Mouse (Mus musculus): ENCODE measurements around the gene Wfikkn2.

Wfikkn2 gene

DNA sequence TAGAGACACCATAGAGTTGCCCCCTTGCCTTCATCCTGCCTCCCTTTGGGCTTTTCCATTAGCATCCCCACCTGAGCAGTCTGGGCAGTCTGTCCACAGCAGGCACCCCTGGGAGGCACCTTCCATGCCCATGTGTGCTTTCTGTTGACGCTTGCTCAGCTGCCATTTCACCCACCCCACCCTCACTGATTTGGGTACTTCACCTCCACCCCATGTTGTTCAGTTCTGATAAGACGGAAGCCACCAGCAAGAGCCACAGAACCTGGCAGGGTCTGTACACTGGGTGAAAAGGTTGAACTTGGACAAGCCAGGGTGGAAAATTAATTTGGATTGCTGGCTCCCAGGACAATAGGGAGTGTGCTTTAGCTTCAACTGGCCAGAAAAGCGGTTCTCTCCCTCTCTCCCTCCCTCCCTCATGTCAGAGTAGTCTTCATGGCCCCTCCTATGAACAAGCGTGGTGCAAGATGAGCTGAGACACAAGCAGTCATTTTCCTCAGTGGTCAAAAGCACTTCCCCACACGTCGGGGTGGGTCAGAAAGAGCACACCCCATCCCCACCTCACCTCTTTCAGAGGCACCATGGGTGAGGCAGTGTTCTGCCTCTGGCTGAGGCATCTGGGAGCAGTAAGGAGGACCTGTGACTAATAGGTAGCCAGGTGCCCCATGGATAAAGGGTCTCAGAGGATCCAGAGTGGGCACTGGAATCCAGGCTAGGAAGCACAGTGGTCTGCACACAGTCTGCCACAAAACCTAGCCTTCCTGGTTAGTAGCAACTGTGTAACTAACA lies 16.0 kb upstream of the Wfikkn2 start:
- no peak for DNase-seq (ENCODE audit: low spot score)

DNA sequence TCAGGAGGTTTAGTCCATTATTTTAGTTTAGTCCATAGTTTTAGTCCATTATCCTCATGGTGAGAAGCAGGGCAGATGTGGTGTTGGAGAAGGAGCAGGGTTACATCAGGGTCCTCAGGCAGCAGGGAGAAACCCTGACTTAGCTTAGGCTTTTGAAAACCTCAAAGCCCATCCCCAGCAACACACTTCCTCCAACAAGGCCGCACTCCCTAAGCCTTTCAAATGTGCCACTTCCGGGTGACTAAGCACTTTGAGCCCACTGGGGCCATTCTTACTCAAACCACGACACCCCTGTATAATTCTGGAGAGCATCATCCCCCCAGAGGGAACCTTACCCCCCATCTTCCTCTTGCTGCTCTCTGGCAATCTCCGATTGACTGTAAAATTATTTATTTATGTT lies 14.0 kb upstream of the Wfikkn2 start:
- DNase-seq (ENCODE audit: low spot score): no peak

DNA sequence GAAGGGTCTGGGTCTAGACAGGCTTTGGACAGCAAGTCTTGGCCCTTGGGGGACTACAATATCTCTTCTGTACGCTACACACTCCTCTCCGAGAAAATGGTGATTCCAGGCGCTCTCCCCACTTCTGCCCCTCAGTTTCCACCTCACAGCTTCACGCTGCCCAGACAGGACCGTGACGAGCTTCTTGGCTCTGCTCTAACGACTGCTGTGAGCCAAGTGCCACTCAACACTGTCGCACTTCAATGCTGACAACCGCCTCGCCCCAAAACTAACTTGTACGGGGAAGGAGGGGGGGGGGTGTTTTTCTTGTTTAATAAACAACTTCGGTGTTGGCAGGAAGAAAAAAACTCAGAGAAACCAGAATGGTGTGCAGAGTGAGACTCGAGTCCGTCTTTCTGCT lies 12.2 kb upstream of the Wfikkn2 start:
- DNase-seq (ENCODE audit: low spot score): no peak

DNA sequence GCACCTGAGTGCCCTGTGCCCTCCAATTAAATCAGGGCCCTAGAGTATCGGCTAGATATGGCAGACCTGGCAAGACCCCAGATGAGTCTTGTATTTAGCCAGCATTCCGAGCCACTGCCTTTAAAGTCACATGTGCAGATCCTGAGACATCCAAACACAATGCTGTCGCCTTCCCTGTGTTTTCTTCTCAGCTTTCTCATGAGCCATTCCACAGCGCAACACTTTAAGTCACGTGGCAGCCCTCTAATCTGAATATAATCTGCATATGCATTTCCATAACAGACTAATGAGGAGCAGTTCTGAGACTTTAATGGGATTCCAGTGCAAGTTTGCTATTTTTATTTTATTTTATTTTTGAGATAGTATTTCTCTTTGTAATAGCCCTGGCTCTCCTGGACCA lies 9.9 kb upstream of the Wfikkn2 start:
- DNase-seq (ENCODE audit: low spot score): no peak

DNA sequence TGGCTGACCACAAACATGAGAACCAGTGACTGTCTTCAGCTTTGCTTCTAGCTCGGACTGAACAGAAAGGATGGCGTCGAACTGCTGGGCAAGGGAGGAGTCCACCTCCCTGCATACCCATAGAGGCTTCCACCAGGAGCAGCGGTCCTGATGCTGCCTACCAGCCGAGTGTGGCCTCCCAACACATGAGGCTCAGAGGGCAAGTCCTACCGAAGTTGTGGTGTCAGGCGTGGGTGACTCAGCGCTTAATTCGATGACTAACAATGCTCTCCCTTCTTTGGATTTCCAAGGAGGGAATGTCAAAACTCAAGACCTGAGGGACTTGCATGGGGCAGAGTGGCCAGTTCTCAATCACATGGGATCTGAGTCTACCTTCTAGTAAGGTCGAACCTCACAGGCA lies 7.9 kb upstream of the Wfikkn2 start:
- DNase-seq (ENCODE audit: low spot score): no peak

DNA sequence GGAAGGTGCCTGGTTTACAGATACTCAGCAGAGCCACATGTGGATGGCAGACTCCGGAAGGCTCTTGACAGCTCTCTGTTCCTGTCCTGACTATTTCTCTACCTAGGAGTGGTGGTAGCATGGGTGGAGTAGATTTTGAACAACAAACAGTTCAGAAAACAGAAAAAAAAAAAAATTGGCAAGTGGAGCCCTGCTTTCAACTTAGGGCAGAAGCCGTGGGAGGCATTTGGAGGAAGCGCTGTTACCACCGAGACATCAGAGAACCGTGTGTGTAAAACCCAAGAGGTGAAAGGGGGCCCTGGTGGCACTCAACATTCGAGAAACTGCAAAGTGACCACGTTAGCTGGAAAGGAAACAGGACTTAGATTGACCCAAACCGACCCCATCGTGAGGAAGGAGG lies 7.4 kb upstream of the Wfikkn2 start:
- DNase-seq (ENCODE audit: low spot score): no peak

DNA sequence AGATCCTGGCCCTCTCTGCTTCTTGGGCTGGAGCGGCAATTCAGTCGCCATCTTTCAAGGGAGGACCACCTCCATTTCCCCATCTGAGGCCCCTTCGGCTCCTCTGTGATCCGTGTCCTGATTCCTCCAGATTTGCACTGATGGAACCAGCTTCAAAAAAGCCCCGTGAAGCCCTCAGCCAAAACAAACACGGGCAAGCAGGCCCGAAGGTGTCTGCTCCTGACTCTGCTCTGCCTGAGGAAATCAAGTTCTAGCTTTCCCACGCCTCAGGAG lies 920 bp upstream of the Wfikkn2 start:
- no peak for DNase-seq (ENCODE audit: low spot score)

DNA sequence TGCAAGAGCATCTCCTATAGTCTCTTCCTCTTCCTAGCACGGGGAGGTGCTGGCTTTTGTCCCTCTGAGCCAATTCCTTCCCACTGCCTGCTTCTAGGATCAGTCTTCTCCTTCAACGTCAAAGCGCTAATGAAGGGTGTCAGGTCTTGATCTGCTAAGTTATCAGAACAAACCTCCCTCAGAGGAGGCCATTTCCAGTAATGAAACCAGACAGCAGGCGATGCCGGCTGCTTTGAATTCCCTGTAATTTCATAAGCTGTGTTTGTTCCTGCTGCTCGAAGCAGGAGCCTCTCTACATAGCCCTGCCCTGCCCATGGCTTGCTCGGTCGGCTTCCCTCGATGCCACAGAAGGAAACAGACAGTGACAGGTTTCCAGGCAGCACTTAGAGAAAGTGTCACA lies 1.4 kb downstream of the Wfikkn2 start:
- DNase-seq (ENCODE audit: low spot score): no peak

DNA sequence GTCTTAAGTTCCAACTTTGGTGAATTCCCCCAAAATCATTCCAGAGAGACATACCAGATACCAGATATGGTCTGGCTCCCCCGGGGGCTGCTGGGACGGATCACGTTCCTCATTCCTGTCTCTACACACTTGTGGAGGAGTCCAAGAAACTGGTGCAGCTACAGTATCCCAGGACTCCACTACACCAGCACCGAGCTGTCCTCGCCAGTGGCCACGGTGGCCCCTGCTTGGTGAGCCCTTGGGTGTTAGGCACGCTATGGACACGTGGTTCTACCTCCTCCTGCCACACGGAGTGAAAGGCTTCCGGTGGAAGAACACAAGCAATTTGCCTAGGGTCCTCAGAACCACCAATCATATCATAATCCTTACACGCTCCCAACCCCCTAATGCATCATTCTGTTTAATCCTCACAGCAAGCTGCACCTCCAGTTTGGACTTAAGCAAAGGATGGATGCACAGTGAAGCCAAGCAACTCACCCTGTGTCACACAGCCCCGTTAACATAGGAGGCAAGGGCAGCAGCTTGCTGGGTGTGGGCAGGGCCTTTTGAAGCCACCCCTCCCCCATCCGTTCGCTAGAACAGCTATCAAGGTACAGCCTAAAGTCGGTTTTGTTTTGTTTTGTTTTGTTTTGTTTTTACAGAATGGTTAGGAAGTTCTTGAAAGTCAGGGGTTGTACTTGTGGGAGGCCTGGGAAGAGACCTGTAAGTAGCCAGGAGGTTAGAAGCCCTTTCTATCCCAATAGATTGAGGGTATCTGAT lies 2.2 kb downstream of the Wfikkn2 start:
- no peak for DNase-seq (ENCODE audit: low spot score)

DNA sequence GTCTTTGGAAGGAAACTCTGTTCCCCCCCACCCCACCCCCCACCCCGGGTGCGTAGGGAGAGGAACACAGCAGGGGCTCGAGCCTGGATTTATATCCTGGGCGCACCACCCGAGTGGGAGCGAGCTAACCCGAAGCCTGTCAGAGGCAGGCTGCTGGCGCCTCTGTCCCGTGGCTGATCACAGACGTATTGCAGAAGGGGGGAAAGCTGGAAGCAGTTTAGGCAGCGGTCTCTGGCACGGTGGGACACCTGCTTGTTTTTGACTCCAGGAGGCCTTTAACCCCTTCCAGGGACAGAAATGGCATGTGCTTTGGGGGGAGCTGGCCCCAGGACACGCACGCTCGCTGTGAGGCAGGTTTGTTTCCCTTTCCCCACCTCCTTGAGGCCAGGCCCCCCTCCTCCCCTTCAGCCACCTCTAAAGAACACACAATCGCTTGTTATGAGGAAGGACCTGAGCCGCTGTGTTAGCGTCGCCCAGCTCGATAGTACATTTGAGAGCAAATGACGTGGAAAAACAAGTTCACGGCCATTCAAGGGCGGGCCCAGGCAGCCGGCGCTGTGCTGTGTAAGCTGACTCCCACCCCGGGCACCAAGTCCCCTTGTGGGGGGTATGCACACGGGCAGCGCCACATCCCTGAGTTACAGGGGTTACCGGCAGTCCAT lies 2.9 kb downstream of the Wfikkn2 start:
- no peak for DNase-seq (ENCODE audit: low spot score)

DNA sequence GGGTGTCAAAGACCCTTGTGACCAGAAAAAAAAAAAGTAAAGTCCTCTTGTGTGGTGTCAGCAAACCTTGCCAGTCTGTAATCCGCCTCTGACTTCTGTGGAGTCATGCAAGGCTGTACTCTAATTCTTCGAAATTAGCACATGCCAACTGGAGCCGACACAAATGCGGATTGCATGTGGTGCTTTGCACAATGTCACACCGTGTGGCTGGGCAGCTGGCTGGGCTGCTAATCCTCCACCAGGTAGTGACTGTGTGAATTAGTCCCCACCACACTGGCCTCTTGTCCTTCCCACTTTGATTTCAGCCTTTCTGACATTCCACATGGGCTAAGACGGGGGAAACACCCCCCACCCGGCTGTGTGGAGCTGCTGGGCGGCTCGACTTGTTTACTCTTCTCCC lies 6.1 kb downstream of the Wfikkn2 start:
- DNase-seq (ENCODE audit: low spot score): no peak

DNA sequence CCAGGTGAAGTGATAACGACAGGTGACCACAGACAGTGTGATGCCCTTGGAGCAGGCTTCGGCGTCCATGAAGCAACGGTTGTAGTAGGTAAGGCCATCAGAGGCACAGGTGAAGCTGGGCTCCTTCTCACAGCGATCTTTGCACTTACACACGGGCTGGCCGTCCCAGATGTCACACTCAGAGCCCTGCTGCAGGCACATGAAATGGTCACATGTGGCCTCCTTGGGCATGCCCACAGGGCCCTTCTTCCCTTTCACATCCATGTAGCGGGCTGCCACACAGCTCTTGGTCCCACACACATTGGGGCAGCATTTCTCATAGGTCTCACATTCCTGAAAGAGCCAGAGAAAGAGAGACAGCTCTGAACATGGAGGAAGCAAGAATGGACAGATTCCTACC lies 7.0 kb downstream of the Wfikkn2 start:
- DNase-seq (ENCODE audit: low spot score): no peak

DNA sequence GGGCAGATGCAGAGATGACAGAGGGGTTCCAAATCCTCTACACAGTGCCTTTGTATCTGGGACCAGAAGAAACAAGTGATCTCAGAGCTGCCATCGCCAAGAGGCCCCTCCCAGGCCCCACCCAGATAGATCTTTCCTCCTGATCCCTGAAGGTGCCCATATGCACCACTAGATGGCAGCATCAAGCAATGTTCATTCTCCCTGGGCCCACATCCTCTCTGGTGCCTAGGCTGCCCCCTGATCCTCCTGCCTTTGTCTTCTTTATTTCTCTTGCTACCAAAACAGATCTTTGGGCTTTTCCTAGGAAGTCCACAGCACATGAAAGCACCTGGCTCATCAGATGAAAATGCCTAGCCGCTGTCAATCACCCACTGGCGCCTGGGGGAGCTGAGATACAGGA lies 9.7 kb downstream of the Wfikkn2 start:
- DNase-seq (ENCODE audit: low spot score): no peak

DNA sequence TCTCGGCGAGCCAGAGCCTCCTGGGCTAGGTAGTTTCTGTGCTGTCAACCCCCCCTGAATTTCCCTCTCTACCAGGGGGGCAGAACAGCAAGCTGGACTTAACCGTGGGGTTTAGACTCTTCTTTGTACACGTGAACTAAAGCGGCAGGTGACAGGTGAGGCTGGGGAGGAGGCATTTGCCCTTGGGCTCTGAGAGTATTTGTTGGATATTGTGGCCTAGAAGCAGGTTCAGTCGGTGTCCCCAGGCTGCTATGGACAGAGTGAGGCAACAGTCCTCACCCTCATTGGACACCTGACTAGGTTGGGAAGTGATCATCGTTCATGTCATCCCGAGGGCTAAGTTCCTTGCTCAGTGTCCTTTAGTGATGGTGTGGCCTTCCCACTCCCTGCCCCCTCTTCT lies 10.9 kb downstream of the Wfikkn2 start:
- no peak for DNase-seq (ENCODE audit: low spot score)

DNA sequence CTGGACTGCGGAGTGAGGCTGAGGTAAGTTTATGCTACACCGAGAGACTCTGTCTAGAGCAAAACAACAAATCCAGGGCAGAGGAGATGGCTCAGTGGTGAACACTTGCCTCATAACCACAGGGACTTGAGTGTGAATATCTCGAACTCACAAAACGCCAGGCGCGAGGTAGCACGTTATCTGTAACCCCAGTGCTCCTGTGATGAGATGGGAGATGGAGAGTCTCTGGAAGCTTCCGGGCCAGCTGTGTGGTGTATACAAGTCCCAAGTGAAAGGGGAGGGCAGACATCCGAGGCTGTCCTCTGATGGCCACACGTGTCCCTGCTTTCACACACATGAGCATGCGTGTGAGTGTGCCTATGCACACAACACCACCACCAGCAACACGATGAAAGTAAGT lies 11.4 kb downstream of the Wfikkn2 start:
- DNase-seq (ENCODE audit: low spot score): no peak

DNA sequence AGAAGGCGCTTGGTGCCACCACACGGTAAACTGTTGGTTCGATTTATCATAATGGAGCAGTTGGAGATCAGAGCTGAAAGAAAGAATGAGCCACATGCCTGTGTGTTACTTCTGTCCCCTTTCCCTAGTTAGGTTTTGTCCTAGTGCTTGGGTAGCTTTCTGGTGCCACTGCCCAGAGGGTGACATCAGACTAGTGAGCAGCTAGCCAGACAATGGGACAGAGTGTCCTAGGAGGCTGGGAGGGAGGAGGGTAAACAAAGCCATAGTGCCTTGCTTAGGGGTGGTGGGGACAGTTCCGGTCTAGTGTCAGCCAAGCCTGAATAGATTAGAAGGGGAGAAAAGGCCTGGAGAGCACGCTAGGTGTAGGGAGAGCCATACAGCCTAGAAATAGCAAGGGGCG lies 12.4 kb downstream of the Wfikkn2 start:
- DNase-seq (ENCODE audit: low spot score): no peak

DNA sequence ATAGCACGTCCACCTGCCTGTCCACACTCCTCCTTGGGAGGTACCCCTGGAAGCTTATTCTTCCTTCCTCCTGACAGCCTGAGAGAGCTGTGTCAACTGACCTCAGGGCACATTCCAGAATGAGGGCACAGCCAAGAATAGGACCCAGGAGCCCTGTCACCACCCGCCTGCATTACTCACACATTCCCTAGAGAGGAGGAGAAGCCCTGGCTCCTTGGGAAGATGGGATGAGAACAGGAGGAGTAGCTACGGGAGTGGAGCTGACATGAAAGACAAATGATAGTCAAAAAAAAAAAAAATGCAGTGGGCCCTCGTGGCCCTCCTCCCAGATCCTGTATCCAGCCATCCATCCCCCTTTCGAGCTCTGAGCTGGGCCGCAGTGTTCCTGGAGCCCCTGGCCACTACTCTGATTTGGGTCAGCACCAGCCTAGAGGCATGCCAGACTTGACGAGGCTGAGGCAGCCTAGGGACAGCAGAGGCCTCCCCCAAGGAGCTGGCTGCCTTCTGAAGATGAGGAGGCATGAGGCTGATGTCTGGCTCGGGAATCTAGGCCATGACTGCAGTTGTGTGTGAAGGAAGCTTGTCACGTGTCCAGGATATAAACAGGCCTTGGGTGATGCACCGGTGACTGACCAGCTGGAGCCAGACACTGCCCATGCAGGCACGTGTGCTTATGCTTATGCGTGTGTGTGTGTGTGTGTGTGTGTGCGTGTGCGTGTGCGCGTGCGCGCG lies 13.8 kb downstream of the Wfikkn2 start:
- no peak for DNase-seq (ENCODE audit: low spot score)

DNA sequence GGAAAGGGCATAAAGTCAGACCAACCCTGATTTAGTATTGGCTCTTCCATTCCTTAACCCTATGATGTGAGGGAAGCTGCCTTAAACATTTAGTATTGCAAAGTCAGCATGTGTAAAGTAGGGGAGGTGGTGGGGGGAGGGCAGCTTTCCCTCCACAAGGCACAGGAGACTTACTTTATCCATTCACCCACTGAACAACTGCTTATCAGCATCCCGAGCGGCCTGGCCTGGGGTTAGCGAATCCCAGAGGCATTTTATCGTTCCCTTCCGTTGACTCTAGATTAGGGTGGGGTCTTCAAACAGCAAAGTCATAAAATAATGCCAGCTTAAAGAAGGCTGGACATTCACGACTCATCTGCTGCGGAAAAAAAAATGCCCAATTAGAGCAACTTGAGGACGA lies 15.6 kb downstream of the Wfikkn2 start:
- no peak for DNase-seq (ENCODE audit: low spot score)

DNA sequence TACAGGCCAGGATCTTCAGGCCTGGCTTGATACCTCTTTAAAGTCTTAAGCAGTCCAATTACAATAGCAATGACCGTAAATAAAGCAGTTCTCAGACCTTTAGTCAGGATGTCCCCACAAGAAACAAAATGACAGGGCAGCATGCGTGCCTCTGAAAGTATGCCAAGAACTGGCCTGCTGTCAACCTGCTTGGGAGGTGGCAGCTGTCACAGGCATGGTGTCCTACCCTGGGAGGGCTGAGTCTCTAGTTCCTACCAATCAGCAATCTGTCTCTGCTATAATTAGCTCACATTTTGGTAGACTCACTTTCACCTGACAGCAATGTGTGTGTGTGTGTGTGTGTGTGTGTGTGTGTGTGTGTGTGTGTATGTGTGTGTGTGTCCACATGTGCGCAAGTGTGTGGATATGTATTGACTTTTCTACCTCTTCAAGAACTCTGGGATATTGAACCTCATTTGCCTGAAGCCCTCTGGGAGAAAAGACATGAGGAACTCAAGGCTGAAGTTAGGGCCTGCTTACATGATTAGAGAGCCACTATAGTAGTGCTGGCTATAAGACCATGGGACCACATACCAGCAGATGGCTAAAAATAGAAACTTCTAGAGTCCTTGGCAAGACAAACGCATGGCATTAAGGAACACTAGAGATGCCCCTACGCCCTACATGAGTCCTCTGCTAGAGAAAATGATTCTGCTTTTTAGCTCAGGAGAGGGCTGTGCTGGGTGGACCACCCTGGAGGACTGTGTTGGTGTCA lies 16.4 kb downstream of the Wfikkn2 start:
- DNase-seq (ENCODE audit: low spot score): no peak

DNA sequence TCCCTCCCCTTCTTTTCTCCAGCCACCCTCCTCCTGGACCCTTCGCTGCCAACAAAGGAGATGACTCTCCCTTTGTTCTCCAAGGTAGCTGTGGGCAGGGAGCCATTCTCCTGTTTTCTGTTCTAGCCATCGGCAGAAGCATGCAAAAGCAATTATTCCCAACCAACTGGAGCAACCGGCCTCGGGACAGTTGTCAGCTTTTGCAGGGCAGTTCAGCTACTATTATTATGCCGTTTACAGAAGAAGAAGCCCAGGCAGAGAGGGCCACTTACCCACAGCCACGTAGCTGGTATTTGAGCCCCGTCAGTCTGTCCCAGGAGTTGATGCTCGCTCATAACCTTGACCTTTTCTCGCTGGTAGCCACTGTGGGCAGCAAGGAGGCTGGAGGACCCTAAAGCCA lies 17.4 kb downstream of the Wfikkn2 start:
- DNase-seq (ENCODE audit: low spot score): no peak

DNA sequence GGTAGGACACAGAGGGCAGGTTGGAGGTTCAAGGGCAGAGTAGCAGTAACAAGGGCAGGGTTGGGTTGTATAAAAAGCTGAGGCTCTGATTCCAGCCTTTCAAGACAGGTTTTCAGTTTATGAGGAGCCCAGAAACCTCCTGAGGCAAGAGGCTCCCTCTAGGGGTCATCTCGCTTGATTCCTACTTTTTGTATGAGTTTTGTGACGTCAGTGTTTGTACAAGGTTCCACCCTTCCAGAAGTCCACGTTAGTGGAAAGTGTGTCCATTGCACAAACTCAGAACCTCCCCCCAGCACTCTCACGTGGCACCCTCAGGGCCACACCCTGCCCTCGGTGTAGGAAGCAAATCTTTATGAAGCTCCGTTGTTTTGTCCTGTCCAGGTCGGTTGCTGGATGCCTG lies 19.8 kb downstream of the Wfikkn2 start:
- no peak for DNase-seq (ENCODE audit: low spot score)

DNA sequence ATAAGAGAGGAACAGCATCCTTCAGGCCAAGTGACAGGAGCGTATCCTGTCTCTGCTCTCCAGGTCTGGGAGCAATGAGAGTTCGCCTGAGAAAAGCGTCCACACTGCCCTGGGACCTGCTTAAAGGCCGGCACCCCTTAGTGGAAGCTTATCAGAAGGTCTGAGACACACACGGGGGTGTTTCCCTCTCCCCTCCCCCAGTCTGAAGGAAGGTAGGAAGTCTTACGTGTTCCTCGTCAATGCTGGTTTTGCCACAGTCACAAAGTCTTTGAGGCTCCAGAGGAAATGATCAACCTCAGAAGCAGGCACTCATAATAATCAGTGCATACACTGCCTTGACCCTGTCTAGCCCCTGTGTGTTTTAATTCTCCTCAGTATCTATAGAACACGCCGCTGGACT lies 22.3 kb downstream of the Wfikkn2 start:
- DNase-seq (ENCODE audit: low spot score): no peak

Measured in urinary bladder, postnatal 10 days (tissue).